Mouse (Mus musculus) olfactory bulb, adult 2 months (tissue): ENCODE data around the gene Fam189a2. TPM values are rescaled to one million over a fixed set of nuclear protein-coding genes. Genes with fewer than 3 reads are reported as not detected.

ENCODE experiments used
- H3K27ac ChIP-seq: fragments of 200-500 bp; 2 replicates; pipeline ENCODE4 v1.5.1; 2012; ENCODE audit warnings: low read depth, low read length; ENCODE audit not compliant: insufficient read depth
- H3K4me1 ChIP-seq: fragments of 200-500 bp; 2 replicates; pipeline ENCODE4 v1.6.1; 2012; ENCODE audit warnings: low read length; ENCODE audit not compliant: control insufficient read depth, insufficient read depth
- H3K4me3 ChIP-seq: fragments of 200-500 bp; 2 replicates; pipeline ENCODE4 v1.5.1; 2012; ENCODE audit warnings: mild to moderate bottlenecking, low read depth, low read length, moderate library complexity; ENCODE audit not compliant: insufficient read depth
- CTCF ChIP-seq: fragments of 200-500 bp; IDR thresholded peaks from 2 replicates; pipeline ENCODE4 v1.5.1; 2012; ENCODE audit warnings: low read depth, mild to moderate bottlenecking, low read length, moderate library complexity; ENCODE audit not compliant: insufficient read depth
- POLR2A ChIP-seq: fragments of 200-500 bp; IDR thresholded peaks from 2 replicates; pipeline ENCODE4 v1.6.1; 2012; ENCODE audit warnings: mild to moderate bottlenecking, low read depth, low read length, moderate library complexity; ENCODE audit not compliant: insufficient read depth
- WGBS: fragments of 180-500 bp; shearing (Covaris S2); methylation state at CpG from one replicate; pipeline ENCODE4 v1.1.7; 2018; 5-methylcytosine and 5-hydroxymethylcytosine counted together
- polyA plus RNA-seq: library from polyadenylated mRNA; stranded (reverse); fragments of >200 nt; gene quantifications from 2 replicates; pipeline ENCODE4 v1.2.4, GENCODE M21; 2012; ENCODE audit warnings: low replicate concordance; ENCODE audit not compliant: missing spikeins, insufficient read depth, insufficient read length

Gene Fam189a2
- polyA plus RNA-seq, 1 experiment: not detected

DNA sequence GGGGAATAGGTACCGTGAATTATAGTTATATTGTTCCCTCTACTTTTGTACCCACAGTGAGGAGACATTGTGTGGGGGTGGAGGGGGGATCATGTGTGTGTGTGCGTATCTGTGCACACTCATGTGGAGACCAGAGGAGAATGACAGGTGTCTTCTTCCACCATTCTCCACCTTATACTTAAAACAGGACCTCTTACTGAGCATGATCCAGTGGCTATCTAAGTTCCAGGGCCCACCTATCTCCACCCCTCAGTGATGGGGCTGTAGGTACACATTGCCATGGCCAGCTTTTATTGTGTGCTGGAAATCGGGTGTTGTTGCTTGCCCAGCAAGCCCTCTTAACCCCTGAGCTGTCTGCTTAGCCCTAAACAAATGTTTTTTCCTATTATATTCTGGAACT, 10.1 kb downstream of the Fam189a2 start:
- TF ChIP-seq CTCF (no peak), POLR2A (no peak)
- Histone ChIP-seq H3K4me3 (no peak overlapping the region), H3K27ac (no peak overlapping the region), H3K4me1 (peaks cover 5% of the 10 kb centered on the region; the same call in 1 of the 2 replicates)
- WGBS: 85% methylated on average over 3 of the region's 3 CpGs

- Histone ChIP-seq H3K27ac (no peak overlapping the region), H3K4me1 (0 out of 2 replicates have a peak, but pooled peaks cover 5% of the 10 kb centered on the region), H3K4me3 (no peak overlapping the region)
- WGBS: 87% methylated on average over 9 of the region's 9 CpGs
- TF ChIP-seq POLR2A (no peak), CTCF (no peak)
Measured at GRCm38 (mm10) chr19:24019609-24020008, 11.2 kb downstream of the Fam189a2 start.

DNA sequence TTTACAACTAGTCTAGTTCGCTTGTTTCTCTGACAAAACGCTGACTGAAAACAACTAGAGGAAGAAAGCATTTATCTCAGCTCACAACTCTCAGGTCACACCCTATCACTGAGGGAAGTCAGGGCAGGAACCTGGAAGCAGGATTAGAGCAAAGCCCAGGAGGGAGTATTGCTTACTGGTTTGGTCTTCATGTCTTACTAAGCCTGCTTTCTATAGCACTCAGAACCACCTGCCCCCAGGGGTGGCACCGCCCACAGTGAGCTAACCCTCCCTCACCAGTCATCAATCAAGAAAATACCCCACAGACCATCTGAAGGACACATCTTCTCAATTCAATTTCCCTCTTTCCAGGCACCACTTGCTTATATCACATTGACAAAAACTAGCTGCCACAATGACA, 12.4 kb downstream of the Fam189a2 start:
- 94% methylated on average over 3 of the region's 3 CpGs for WGBS

DNA sequence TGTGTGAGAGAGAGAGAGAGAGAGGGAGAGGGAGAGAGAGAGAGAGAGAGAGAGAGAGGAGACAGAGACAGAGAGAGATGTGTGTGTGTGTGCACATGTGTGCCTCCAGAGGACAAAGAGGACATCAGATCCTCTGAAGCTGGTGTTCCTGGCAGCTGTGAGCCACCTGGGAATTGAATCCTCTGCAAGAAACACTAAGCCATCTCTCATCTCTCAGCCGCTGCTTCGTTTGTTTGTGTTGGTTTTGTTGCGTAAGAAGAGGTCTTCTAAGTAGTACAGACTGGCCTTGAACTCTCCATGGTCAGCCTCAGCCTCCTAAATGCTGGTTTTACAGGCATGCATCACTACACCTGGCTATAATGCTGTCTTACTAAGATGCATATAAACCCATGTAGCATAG, 12.9 kb downstream of the Fam189a2 start:
- TF ChIP-seq CTCF (no peak), POLR2A (no peak)
- WGBS: 87% methylated on average over 3 of the region's 3 CpGs
- Histone ChIP-seq H3K4me3 (no peak overlapping the region), H3K4me1 (0 out of 2 replicates have a peak, but pooled peaks cover 5% of the 10 kb centered on the region), H3K27ac (no peak overlapping the region)

More for the DNA sequence above, 12.4 kb downstream of the Fam189a2 start:
- H3K4me3 ChIP-seq: no peak overlapping the region
- TF ChIP-seq CTCF (no peak), POLR2A (no peak)
- H3K4me1 ChIP-seq: 0 out of 2 replicates have a peak, but pooled peaks cover 5% of the 10 kb centered on the region
- no peak overlapping the region for H3K27ac ChIP-seq

- TF ChIP-seq CTCF (no peak), POLR2A (no peak)
- Histone ChIP-seq H3K27ac (no peak overlapping the region), H3K4me3 (no peak overlapping the region), H3K4me1 (0 out of 2 replicates have a peak, but pooled peaks cover 5% of the 10 kb centered on the region)
- 77% methylated on average over 1 of the region's 1 CpGs for WGBS
Measured at GRCm38 (mm10) chr19:24017427-24017826, 13.4 kb downstream of the Fam189a2 start.

DNA sequence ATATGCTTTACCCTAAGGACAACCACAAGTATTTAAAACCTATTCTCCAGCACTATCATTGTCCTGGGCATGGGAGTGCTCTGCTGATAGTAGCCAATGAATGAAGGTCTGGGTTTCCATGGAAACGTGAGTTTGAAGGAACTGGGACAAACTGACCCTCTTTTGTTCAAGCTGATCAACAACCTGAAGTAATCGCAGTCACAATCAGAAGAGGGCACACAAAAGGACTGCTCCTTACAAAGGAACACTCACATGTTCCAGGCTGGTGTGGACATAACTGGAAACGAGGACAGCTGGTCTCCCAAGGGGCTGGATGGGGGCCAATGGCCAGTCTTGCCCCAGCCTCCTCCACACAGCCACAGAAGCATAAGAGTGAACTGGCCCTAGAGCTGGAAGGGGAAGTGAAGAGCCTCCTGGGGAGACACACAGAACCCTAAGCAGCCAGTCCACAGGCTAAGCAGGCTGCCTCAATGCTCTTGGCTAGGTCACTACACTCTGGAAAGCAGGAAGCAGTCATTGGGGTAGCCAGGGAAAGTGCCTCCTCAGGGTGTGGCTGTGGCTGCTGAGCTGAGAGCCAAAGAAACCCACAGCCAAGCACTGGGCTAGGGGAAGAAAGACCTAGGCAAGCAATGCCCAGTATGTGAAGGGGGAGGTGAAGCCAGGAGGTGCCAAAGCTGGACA, 14.0 kb downstream of the Fam189a2 start:
- TF ChIP-seq CTCF (no peak), POLR2A (no peak)
- H3K27ac ChIP-seq: no peak overlapping the region
- WGBS: 56% methylated on average over 3 of the region's 3 CpGs
- no peak overlapping the region for H3K4me3 ChIP-seq
- H3K4me1 ChIP-seq: 0 out of 2 replicates have a peak, but pooled peaks cover 5% of the 10 kb centered on the region

- no peak overlapping the region for H3K4me3 ChIP-seq
- H3K4me1 ChIP-seq: 0 out of 2 replicates have a peak, but pooled peaks cover 5% of the 10 kb centered on the region
- WGBS: 88% methylated on average over 3 of the region's 3 CpGs
- no peak overlapping the region for H3K27ac ChIP-seq
- no peak for TF ChIP-seq POLR2A
- TF ChIP-seq CTCF: no peak
Measured at GRCm38 (mm10) chr19:24013241-24013640, 17.6 kb downstream of the Fam189a2 start.

- no peak overlapping the region for H3K27ac ChIP-seq
- WGBS: 97% methylated on average over 8 of the region's 8 CpGs
Measured at GRCm38 (mm10) chr19:24012479-24012878, 18.3 kb downstream of the Fam189a2 start.

DNA sequence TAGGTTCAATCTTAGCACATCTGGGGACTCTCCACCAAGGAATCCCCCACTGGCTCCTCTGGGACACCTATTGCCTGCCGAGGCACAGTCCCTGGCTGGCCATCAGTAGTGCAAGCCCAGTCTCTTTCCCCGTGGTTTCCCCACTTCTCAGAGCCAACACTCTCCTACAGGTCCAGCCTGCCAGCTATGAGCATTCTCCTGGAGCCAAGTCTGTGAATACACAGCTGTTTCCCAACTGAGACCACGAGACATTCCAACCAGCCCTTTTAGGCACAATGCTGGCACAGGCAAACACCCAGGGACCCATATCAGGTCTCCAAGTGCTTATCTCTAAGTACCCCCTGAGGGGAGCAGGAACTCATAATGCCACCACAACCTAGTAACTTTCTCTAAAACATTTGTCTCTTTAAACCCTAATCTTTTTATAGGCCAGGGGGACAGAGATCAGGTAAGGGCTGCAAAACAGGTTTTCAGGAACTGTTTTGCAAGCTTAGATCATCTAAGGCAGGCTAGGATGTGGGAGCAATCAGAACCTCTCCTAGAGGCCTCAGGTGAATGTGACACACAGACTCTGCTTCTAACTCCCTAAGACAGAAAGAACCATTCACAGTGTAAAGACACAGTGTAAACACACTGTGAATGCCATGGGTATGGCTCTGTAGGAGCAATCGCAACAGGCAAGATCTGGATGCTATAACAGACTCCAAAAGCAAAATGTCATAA, 23.0 kb downstream of the Fam189a2 start:
- TF ChIP-seq CTCF: no peak
- TF ChIP-seq POLR2A: no peak
- 68% methylated on average over 4 of the region's 4 CpGs for WGBS
- Histone ChIP-seq H3K27ac (no peak overlapping the region), H3K4me1 (no peaks in the 10 kb centered on the region; the same call in 1 of the 2 replicates), H3K4me3 (no peak overlapping the region)

More at GRCm38 (mm10) chr19:24012479-24012878, 18.3 kb downstream of the Fam189a2 start:
- TF ChIP-seq CTCF (no peak), POLR2A (no peak)
- H3K4me1 ChIP-seq: 0 out of 2 replicates have a peak, but pooled peaks cover 5% of the 10 kb centered on the region
- H3K4me3 ChIP-seq: no peak overlapping the region

DNA sequence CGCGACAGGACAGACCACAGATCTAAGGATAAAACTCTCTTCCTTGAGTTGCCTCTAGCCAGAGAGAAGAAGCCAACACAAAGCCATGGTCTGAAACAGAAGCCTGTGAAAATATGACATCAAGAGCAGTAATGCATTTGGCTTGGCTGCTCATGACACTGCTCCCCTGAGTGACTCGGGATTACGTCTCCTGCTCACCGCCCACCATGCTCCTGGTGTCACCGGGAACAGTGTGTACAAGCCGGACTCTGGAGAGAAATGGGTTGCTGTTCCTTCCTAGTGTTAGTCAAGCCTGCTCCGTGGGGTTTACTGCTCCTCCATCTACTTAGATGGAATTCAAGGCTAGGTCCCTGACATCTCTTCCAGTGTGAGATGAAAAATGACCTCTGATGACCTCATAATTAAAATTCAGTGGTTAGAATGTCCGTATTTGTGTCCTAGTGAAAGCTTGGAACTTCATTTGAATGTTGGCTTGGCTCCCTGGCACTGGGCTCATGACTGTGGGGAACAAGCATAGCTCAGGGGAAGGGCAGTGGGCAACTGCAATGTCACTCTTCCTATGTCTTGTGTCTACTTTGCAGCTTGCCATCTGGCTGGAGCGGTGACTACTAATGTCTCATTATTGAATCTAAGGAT, 23.7 kb downstream of the Fam189a2 start:
- no peak for TF ChIP-seq POLR2A
- TF ChIP-seq CTCF: no peak
- Histone ChIP-seq H3K4me1 (no peaks in the 10 kb centered on the region; the same call in 1 of the 2 replicates), H3K4me3 (no peak overlapping the region), H3K27ac (no peak overlapping the region)
- WGBS: 71% methylated on average over 10 of the region's 10 CpGs
